Comparison of ENCODE assay signal across 8 mouse cellular contexts in genomic region chr13:51328131-51328970, GRCm38 (mm10).
DNase-seq lines count a peak whose midpoint lies in the region; ATAC-seq and TF ChIP-seq lines count a peak whose summit lies in the region.

No protein-coding gene starts in this region.

- whole genome bisulfite sequencing in heart, embryonic 11.5 days (ENCODE audit: insufficient replicate concordance) = 33% methylated on average over 15 of the region's 15 CpGs
- 57% methylated on average over 15 of the region's 15 CpGs for WGBS in neural tube, embryonic 12.5 days

- H3K36me3 ChIP-seq in heart, embryonic 11.5 days (ENCODE audit: control insufficient read depth, insufficient read depth, low read length) = no peaks in the 10 kb centered on the region
- no peaks in the 10 kb centered on the region for H3K36me3 ChIP-seq in neural tube, embryonic 12.5 days

- no peak for TF ChIP-seq CTCF in gastrocnemius, adult 2 months (IDR thresholded peaks at IDR 0.05)

- no peak overlapping the region for H3K4me3 ChIP-seq in gastrocnemius, adult 2 months
- H3K4me3 ChIP-seq in heart, embryonic 11.5 days (ENCODE audit: low read depth, low read length) = no peak overlapping the region
- no peak overlapping the region for H3K4me3 ChIP-seq in neural tube, embryonic 12.5 days

- peak; percentile 13 for DNase-seq in gastrocnemius, postnatal 14 days
- no peak for DNase-seq in gastrocnemius, adult 2 months
- DNase-seq in adipocyte (ENCODE audit: low spot score) = peak; percentile 45
- DNase-seq in kidney, postnatal 10 days = peak; percentile 50
- DNase-seq in thymus, postnatal 10 days (ENCODE audit: low spot score in 2 of 2) = no peak
- no peak for DNase-seq in cerebellum, postnatal 25 days

- no peak overlapping the region for H3K27ac ChIP-seq in gastrocnemius, adult 2 months
- peak overlapping the region; percentile 59 for H3K27ac ChIP-seq in heart, embryonic 11.5 days (ENCODE audit: low read depth, low read length)
- no peak overlapping the region for H3K27ac ChIP-seq in neural tube, embryonic 12.5 days

- H3K4me1 ChIP-seq in heart, embryonic 11.5 days (ENCODE audit: control insufficient read depth, insufficient read depth, low read length) = peaks cover 14% of the 10 kb centered on the region
- 0 out of 2 replicates have a peak, but pooled peaks cover 12% of the 10 kb centered on the region for H3K4me1 ChIP-seq in neural tube, embryonic 12.5 days

- ATAC-seq in heart, embryonic 11.5 days (replicated peaks; ENCODE audit: insufficient number of reproducible peaks, low FRiP score, low TSS enrichment) = peak; percentile 73
- peak; percentile 69 for ATAC-seq in neural tube, embryonic 12.5 days (ENCODE audit: low FRiP score, low read depth)

- H3K4me2 ChIP-seq in heart, embryonic 11.5 days = peak overlapping the region; percentile 20; the same call in 1 of the 2 replicates
- H3K4me2 ChIP-seq in neural tube, embryonic 12.5 days (replicated peaks) = no peak overlapping the region

- H3K27me3 ChIP-seq in heart, embryonic 11.5 days (ENCODE audit: control insufficient read depth, insufficient read depth, low read length) = no peaks in the 10 kb centered on the region
- no peaks in the 10 kb centered on the region for H3K27me3 ChIP-seq in neural tube, embryonic 12.5 days (replicated peaks)

- no peak overlapping the region for H3K9ac ChIP-seq in heart, embryonic 11.5 days (ENCODE audit: low read depth, low read length)
- H3K9ac ChIP-seq in neural tube, embryonic 12.5 days = no peak overlapping the region

- H3K9me3 ChIP-seq in heart, embryonic 11.5 days (replicated peaks; ENCODE audit: control insufficient read depth, low read length) = no peaks in the 10 kb centered on the region
- no peaks in the 10 kb centered on the region for H3K9me3 ChIP-seq in neural tube, embryonic 12.5 days

- intact Hi-C loops in gastrocnemius, postnatal 14 days (cut with DNase I; ENCODE audit: low total_unique reads) = no loop called here
- intact Hi-C loops in gastrocnemius, adult 2 months (cut with DNase I) = no loop called here

Comparison
In these comparisons a context has a peak if more than half of its experiments do, and no peak if none do; other contexts are left out.
1. DNase-seq: peak in gastrocnemius, postnatal 14 days (single experiment), adipocyte (single experiment) and kidney, postnatal 10 days (single experiment); none in gastrocnemius, adult 2 months (single experiment), thymus, postnatal 10 days (0 of 2) and cerebellum, postnatal 25 days (0 of 2).